Mouse (Mus musculus): Measurements from ENCODE around the gene Spata21.

Gene Spata21

DNA sequence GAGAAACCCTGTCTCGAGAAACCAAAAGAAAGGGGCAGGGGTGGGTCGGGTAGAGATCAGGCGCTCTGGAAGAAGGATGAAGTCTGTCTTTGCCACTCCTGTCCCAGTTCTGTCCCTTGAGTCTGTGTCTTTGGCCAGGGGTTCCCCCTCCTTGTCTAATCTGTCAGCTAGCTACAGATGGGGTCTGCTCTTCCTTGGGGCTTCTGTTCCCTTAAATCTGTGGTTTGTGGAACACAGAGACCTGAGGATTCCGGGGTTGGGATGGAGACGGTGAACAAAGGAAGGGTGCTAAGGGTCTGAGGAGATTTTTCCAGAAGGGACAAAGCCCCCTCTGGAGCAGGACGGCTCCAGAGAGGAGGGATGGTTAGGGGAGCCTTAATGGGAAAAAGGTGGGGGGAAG is at the start of gene Spata21:
Gene Spata21, plus strand, starts transcription at position 301 of the 400 bp plus-strand sequence.
- DNase-seq (ENCODE audit: low read depth, low spot score): no peak

DNA sequence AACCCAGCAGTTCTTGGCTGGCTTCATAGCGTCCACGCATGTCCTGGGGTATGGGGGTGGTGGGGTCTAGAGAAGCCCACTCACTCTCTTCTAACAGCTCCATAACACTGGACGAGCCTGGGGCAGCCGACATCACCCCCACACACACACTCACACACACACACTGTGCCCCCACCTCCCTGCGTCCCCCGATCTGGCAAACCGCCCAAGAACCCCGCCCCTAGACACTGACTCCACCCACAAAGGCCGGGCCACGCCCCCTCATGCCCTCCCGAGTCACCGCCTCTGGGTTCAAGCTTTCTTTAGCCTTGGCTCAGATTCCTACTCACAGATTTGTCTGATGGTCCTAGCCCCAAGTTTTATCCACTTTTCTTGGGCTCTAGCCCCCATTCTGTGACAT is 47.0 kb upstream of the Spata21 start:
- peak; percentile 52 for DNase-seq (ENCODE audit: low read depth, low spot score)

DNA sequence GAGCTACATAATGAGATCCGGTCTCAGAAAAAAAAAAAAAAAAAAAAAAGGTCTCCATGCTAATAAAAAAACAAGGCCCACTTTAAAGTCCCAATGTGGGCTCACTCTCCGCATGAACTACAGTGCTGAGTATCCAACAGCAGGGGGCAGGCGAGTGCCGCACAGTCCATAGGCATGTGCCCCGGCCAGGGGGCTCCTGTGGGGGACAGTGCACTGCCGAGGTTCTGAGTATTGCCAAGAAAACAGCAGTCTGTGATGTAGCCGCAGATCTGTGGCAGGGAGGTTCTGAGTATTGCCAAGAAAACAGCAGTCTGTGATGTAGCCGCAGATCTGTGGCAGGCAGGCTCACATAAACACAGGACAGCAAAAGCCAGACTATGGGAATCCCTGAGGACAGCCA is 43.3 kb upstream of the Spata21 start:
- DNase-seq (ENCODE audit: low read depth, low spot score): peak; percentile 64

DNA sequence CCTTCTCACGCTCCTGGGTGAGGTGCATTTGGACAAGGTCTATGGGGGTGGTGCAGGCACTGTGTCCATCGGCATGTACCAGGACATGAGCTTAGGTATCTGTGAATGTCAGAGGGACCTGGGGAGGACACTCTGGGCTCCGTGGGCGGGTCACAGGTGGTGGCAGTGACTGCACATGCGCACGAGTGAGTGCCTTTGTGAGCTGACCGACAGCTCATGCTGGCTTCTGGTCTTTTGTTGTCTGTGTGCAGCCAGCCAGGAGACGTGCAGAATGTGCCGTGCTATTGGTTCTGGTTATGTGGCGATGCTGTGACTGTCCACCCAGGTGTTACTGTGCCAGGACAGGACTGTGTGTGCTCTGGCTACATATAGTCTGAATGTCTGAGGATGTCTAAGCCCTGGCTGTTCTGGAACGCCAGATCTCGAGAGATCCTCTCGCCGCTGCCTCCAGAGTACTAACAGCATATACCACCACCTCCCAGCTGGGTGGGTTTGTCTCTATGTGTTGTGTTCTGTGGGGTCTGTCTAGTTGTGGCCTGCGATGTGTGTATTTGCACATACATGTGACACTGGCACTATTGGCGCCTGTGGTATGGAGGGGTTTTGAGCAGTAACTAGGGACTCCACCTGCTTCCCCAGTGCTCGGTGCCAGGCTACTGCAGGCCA is 39.2 kb upstream of the Spata21 start:
- DNase-seq (ENCODE audit: low read depth, low spot score): no peak

DNA sequence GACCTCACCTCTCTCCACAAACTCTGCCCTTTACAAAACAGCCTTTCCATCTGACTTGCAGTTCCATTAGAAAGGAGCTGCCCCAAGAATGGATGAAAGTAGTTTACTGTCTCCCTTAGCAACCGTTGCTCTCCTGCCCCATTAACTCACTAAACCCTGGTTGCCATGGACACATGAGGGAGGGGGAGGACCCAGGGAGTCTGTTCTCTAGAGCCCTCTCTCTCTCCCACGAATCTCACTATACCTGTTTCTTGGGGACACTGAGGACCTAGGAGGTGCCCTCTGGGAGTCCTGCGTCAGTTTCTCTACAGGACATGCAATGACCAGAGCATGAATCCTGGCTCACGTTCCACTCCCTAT is 38.7 kb upstream of the Spata21 start:
- no peak for DNase-seq (ENCODE audit: low read depth, low spot score)

DNA sequence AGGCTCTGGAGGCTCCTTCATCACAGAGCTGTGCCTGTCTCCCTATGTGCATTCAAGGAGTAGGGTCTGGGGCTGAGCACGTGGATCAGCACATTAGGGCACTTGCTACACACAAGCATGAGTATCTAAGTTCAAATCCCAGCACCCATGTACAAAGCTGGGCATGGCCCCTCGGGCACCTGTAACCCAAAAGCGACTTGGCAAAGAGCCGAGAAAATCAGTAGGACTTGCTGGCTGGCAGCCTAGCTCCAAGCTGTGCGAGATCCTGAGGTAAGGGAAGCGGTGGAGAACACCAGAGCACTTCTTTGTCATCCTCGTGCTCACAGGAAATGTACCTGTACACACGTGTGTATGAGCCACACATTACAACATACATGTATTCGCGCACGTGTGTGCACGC is 35.7 kb upstream of the Spata21 start:
- DNase-seq (ENCODE audit: low read depth, low spot score): no peak

DNA sequence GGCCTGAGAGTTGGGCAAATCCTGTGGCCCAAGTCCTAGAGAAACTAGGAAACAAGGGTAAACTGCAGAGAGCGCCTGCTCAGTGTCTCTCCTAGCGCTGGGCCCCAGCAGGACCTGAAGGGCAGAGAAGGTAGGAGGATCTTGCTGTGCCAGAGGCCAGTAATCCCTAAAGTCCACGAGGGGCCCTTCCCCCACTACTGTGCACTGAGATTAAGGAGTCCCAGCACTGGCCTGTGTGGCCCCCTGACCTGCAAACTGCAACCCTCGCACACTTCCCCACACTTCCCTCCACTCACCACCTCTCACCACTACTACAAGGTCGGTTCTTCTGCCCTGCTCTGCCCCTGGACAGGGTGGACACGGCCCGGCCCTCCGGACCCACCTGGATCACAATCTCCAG is 35.0 kb upstream of the Spata21 start:
- no peak for DNase-seq (ENCODE audit: low read depth, low spot score)

DNA sequence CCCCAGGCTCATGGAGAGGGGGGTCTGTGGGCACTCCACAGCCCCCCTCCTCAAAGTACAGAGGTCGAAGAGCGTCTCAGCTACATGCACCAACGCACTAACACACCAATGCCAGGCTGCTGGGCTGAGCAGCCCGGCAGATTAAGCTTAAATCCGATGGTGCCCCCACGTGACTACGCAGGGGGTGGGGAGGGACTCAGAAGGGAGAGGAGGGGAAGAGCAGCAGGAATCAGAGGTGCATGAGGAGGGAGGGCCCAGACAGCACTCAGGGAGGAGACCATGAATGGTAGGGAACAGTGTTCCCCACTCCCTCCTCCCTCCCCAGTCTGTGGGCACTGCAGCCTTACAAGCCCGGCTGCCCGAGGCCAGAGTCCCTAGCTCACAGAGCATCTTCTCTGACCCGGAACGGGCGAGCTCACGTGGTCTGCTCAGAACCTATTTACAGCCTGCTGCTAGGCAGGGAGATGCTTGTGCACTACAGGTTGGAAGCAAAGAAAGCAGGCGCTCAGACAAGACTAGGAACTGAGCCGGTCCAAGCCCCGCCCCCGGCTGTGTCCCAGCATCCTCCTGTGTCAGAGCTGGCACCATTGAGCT is 34.5 kb upstream of the Spata21 start:
- DNase-seq (ENCODE audit: low read depth, low spot score): peak; percentile 36

DNA sequence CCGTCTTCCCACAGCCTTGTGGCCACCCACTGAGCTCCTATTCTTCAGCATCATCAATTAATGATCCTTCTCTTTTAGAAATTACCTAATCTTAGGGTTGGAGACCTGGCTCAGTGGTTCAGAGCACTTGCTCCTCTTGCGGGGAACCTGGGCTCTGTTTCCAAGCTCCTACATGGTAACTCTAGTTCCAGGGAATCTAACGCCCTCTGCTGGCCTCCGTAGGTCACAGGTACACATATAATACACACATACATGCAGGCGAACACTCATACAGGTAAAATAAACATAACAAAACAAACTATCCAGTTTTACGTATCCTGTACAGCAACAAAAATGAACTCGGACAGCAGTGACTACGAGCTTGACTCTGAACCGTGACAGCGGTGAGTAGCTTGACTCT is 31.2 kb upstream of the Spata21 start:
- DNase-seq (ENCODE audit: low read depth, low spot score): peak; percentile 61

DNA sequence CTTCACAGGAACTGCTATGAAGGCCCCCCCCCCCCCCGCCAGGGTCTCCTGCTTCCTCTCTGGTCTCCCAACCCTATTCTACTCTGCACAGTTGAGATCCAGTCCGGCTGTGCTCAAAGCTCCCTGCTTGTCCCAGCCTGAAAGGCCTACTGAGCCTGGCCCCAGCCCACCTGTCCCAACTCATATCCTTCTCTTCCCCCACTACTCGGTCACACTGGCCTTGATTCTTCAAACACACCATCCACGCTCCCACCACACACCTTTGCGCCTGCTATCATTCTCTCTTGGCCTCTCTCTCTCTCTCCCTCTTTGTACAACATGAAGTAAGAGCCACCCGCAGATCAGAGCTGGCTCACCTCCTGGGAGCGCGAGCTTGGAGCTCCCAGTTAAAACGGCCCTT is 29.3 kb upstream of the Spata21 start:
- DNase-seq (ENCODE audit: low read depth, low spot score): no peak

DNA sequence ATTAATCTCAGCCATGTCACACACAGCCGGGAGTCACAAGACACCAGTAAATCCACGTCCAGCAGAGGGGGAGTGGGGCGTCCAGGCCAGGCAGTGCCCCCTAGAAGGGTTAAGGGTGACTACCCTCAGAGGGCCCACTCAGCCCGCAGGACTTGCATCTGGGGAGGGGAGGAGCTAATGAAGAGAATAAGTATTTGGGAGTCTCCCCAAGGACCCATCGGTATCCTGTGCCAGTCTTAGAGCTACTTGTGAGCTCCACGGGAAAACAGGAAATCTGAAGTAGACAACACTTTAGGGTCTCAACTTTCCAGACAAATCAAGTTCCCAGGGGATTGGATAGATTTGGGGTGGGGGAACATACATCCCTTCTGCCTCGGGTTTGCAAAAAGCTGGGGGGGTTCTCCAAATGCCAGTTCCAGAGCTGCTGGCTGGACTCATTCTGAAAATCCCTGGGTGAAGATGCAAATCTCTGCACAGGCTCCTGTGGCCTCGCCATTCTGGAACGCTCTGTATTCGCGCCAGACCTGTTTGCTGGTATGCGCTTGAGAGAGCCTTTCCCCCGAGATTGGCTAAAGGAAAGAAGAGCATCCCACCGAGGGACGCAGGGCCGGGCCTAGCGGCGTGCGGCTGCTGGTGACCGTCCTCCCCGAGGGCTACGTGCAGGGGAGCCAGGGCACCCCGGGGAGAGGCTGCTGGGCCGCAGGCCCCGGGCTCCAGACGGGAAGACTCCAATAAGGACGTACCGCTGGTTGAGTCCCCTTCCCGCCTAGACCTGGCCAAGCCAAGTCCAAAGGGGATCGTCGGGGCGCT is 28.3 kb upstream of the Spata21 start:
- no peak for DNase-seq (ENCODE audit: low read depth, low spot score)

DNA sequence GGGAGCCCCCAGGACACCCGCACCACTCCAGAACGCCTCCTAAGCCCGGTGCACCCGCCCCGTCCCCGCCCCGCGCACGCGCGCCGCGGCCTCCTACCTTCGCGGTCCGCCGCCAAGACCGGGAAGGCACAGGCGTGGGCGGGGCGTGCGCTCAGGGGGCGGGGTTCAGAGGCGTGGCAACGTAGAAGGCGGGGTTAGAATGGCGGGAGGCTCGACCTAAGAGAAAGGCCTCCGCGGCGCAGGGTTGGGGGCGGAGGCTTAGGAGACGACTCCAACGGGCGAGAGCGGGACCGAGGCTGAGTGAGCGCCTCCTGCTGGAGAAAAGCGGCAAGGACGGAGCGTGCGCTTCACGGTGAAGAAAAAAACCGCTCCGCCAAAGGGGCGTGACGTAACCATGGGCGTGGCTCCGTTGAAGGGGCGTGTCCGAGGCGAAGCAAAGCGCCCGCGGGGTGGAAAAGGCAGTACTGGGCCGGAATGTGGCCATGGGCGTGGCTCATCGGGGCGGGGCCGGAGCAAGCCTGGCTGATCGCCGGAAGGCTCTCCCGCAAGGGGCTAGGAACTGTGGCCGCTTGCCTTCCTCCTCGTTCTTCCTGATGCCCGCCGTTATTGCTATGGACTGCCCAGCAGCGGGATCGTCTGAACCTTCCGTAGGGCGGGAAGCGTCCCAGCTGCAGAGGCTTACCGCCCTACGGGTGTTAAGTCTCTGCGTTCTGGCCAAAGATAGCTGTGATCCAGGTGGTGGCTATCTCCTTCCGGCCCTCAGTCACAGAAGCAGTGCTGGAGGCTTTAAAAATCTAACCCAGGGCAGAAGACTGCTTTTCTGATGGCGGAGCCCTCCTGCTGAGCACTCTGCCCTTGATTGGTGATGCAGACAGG is 27.5 kb upstream of the Spata21 start, which contains the start of gene Crocc:
Gene Crocc, minus strand, starts transcription at position 125 of the 876 bp plus-strand sequence.
- peak; percentile 98 for DNase-seq (ENCODE audit: low read depth, low spot score)

DNA sequence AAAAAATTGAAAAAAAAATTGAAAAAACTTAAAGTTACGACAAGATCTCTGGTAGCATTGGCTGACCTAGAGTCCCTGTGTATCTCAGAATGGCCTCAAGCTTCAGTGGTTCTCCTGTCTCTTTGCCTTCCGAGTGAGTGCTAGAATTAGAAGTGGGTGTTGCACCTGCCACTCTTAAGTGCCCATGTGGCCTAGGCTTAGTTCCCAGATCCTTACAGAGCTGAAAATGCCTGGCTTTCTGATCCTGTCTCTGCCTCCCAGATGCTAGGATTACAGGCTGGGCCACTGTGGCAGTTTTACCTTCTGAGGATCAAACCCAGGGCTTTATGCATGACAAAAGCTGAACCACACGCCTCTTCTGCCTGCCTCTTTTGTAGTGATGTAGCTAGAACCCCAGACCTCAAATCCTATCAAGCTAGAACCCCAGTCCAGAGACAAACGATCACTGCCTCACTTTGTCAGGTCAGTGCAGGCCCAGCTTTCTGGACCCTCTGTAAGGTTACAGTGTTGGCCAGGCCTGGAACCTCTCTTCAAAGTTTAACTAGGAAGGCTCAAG is 24.0 kb upstream of the Spata21 start:
- DNase-seq (ENCODE audit: low read depth, low spot score): no peak

DNA sequence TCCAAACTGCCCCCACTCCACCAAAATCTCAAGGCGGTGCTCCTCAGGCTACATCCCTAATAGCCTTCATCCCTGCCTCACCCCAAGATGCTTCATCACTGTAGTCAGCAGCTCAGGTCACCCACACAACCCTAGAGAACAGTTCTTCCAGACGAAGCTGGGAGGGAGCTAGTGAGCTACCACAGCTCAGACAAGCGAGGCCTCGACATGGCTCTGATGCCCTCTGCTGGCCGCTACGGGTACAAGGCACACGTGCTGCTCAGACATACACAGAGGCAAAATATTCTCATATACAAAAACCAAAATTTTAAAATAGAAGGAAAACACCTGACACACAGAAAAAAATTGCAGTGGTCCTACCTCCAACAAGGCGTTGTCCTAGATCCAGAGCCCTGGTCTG is 23.0 kb upstream of the Spata21 start:
- DNase-seq (ENCODE audit: low read depth, low spot score): peak; percentile 85

DNA sequence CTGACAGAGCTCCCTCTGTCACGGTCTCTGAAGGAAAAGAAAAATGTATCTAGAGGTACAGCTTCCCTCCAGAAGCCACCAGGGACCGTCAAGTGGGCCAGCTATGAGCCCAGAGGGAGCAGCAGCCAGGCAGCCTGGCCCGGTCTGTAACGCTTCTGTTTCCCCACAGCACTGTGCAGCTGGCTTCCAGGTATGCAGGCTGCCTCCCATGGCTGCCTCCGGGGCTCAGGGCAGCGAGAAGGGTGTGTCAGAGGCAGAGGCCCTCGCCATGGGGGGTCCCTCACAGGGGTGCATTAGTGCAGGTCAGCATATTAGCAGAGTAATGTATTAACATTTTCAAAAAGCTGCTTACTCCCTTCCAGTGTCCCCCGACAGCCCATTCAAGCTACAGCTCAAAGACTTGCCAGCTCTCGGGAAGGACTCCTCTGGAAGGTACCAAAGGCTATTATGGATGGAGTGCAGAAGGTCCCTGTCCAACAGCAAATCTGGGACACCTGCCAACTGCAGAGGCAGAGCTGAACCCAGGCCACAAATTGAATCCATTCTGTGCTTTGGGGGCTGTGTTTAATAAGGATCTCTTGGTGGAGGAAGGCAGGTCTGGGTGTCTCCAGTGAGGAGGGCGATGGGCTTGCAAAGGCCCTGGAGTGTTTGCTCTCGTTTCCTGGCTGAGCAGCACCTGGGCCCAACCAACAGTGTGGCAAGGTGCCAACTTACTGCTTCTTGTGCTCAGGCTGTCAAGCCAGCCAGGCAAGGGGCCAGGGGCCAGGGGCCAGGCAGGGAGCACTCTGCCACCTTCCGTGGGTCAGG is 21.2 kb upstream of the Spata21 start:
- DNase-seq (ENCODE audit: low read depth, low spot score): no peak

DNA sequence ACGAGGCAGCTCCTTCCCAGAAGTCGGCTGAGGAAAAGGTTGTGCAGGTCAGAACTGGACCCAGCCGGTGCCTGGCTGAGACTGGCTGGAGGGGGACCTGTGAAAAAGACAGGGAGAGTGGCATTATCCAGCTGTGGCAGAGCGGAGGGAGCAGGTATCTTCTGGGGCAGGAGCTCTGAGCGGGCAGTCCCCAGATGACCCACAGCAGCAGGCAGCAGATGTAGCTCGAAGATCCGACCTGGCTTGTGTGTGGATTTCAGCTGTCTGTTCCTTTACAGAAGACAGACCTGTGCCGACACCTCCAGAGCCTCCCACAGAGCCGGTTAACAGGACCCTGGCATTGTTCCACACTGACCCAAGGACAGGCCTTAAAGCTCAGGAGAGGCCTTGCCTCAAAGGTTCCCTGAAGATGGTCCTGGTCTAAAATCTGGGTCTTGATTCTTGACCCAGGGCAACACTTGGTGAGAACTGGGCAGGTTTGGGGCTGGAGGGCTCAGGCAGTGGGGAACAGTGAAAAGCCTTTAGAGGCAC is 20.6 kb upstream of the Spata21 start:
- DNase-seq (ENCODE audit: low read depth, low spot score): no peak

DNA sequence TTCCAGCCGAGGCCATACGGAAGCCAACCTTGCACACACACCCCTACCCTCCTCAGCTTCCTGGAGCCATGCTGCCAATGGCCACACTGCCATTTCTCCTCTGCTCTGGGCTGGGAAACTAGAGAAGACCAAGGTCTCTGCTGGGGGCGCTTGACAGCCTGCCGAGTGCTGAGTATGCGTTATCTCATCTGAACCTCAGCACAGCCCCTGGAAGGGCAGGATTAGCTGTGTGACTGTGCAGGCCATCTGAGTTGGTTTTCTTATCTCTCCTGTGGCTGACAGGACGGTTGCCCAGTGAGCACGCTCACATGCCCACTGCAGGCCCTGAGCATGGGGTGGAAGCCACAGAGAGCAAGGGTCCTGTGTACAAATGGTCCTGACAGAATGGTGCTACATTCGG is 19.5 kb upstream of the Spata21 start:
- no peak for DNase-seq (ENCODE audit: low read depth, low spot score)

DNA sequence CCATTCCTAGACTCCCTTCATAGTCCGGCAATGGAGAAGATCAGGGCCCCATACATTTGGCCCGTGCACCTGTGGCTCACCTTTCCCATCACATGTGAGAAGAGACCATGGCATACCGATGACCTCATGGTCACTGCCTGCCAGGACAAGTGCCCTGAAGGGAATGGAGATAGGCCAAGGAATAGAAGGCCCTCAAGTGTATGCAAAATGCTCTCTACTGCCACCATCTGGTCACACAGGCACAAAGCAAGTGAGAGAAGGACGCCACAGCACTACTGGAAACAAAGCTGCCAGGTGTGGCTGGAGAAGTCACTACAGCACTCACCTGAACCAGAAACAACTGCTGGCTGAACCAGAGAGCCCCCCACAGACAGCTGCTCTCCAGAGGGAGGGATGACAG is 18.4 kb upstream of the Spata21 start:
- peak; percentile 38 for DNase-seq (ENCODE audit: low read depth, low spot score)

DNA sequence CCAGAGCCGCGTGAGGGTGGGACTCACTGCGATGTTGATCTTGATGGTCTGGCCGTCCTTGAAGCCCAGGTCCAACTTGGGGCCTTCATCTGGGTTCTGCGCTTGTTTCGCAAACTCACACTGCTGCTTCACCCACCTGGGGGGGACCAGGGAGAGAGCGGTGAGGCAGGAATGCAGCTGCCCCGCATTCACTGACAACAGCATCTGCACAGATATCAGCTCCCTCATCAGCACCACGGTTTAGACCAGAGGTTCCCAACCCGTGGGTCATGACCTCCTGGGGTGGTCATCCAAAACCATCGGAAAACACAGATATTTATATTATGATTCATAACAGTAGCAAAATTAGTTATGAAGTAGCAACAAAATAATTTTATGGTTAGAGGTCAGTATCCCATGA is 15.6 kb upstream of the Spata21 start:
- DNase-seq (ENCODE audit: low read depth, low spot score): no peak

DNA sequence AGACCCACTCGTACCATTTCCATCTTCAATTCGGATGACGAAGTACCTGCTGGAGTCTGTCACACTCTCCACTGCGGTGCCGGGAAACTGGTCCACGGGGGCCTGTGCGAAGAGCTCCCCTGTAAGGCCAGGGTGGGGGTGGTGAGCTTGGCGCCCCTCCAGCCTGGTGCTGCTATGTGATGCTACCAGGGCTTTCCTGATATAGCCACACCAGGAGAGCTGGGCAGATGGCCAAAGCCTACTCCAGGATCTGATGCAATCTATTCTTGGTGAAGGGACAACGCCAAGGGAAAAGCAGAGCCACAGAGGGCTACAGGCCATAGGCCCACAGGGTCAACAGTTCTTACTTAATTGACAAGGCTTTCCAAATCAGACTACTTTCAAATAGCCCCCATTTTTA is 14.5 kb upstream of the Spata21 start:
- no peak for DNase-seq (ENCODE audit: low read depth, low spot score)

DNA sequence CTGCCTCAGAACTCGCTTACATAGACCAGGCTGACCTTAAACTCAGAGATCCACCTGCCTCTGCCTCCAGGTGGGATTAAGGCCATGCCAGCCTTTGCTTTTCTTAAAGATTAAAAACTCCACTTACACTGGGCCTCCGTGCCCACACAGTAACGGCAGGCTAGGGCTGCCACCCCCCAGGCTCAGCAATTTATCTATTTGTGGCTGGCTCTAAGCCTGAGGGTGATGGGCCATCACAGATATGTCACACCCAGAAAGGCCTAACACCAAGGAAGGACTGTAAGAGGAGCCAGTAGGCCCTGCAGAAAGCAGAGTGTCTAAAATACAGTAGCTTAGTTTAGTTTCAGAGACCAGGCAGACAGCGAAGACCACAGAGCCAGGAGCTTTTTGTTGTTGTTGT is 14.0 kb upstream of the Spata21 start:
- no peak for DNase-seq (ENCODE audit: low read depth, low spot score)

All from ES-CJ7 (cell line).